Mouse (Mus musculus) left cerebral cortex, adult 9 months (tissue): ENCODE results near the gene Defb36.

Source experiments
- DNase-seq, 2 experiments: peaks; one replicate each; pipeline ENCODE4 v3.0.0; 2022; ENCODE audit warnings: low spot score in 2 of 2

The Defb36 gene

GRCm38 (mm10) chr2:152604057-152604456 is at the start of gene Defb36:
TSS of gene Defb36 (plus strand) at chr2:152604327.
- DNase-seq = peak in 1 of 2 experiments; percentile 30

GRCm38 (mm10) chr2:152556655-152557054 is 47.5 kb upstream of the Defb36 start:
- no peak for DNase-seq

- DNase-seq = no peak
Measured at GRCm38 (mm10) chr2:152569038-152569437, 35.1 kb upstream of the Defb36 start, which contains the start of gene Gm17416. TSS of gene Gm17416 (plus strand) at chr2:152569338.

- DNase-seq = no peak
Measured at GRCm38 (mm10) chr2:152569881-152570280, 34.2 kb upstream of the Defb36 start.

GRCm38 (mm10) chr2:152570313-152570712 is 33.8 kb upstream of the Defb36 start:
- no peak for DNase-seq

- DNase-seq = no peak
Measured at GRCm38 (mm10) chr2:152572114-152572794, 31.9 kb upstream of the Defb36 start, which contains the start of gene Defb21. TSS of gene Defb21 (plus strand) at chr2:152572744.

GRCm38 (mm10) chr2:152573484-152573883 is 30.6 kb upstream of the Defb36 start:
- DNase-seq = no peak

GRCm38 (mm10) chr2:152580107-152580506 is 24.0 kb upstream of the Defb36 start, which contains the start of gene Defb19:
TSS of gene Defb19 (minus strand) at chr2:152580312.
- no peak for DNase-seq

GRCm38 (mm10) chr2:152580612-152581011 is 23.5 kb upstream of the Defb36 start:
- DNase-seq = no peak

- DNase-seq = no peak
Measured at GRCm38 (mm10) chr2:152586926-152587560, 17.1 kb upstream of the Defb36 start.

- DNase-seq = no peak
Measured at GRCm38 (mm10) chr2:152588450-152588849, 15.7 kb upstream of the Defb36 start.

- DNase-seq = no peak
Measured at GRCm38 (mm10) chr2:152589021-152589420, 15.1 kb upstream of the Defb36 start.

- DNase-seq = no peak
Measured at GRCm38 (mm10) chr2:152599299-152599698, 4.8 kb upstream of the Defb36 start, which contains the start of gene Defb45. TSS of gene Defb45 (minus strand) at chr2:152599399.

GRCm38 (mm10) chr2:152600076-152600475 is 4.1 kb upstream of the Defb36 start:
- DNase-seq = no peak

- no peak for DNase-seq
Measured at GRCm38 (mm10) chr2:152601275-152601960, 2.7 kb upstream of the Defb36 start.

GRCm38 (mm10) chr2:152607746-152608145 is 3.6 kb downstream of the Defb36 start:
- no peak for DNase-seq

GRCm38 (mm10) chr2:152608719-152609118 is 4.6 kb downstream of the Defb36 start:
- no peak for DNase-seq

GRCm38 (mm10) chr2:152612193-152612592 is 8.1 kb downstream of the Defb36 start:
- DNase-seq = no peak

GRCm38 (mm10) chr2:152615563-152615962 is 11.4 kb downstream of the Defb36 start:
- DNase-seq = peak in 1 of 2 experiments; percentile 64

GRCm38 (mm10) chr2:152616470-152616869 is 12.3 kb downstream of the Defb36 start:
- no peak for DNase-seq

GRCm38 (mm10) chr2:152617374-152617773 is 13.2 kb downstream of the Defb36 start:
- DNase-seq = no peak

GRCm38 (mm10) chr2:152620367-152621134 is 16.4 kb downstream of the Defb36 start:
- peak in 1 of 2 experiments; percentile 19 for DNase-seq
